Mouse (Mus musculus): Measurements from ENCODE around the gene Ripk1.

The Ripk1 gene

DNA sequence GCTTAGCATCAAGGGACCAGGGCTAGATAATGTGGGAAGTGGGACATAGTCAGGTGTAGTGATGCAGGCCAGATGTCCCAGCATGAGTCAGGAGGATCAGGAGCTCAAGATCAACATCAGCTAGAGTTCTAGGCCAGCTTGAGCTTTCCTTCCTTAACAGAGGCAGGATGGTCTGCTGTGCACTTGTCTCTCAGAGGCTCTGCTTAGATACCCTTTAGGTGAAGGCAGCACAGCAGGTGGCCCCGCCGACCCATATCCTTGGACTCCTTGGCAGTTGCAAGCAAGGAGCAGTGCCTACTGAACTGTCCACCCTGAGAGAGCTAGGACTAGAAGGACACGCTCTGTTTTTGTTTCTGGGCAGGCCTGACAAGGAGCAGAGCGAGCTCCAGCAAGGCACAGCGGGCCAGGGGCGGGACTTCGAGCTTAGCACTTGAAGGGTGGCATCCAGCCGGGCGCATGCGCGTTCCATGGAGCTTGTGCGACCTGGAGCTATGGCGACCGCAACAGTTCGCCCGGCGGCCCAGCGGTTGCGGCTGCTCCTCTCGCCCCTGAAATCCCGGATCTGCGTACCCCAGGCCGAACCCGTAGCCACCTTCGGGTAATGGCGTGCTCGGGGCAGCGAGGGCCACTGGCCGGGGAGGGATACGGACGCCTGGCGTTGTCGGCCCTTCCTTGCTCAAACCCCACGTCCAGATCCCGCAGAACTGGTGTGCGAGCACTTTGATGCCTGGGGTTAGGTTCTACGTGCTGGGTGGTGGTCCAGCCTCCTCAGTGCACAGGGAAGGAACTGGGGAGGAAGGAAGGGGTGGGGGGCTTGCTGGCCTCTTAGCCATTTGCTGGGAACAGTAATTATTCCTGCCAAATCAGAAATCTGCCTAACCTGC, 35.3 kb downstream of the Ripk1 start, which contains the start of gene Bphl:
Gene Bphl, plus strand, starts transcription at position 426 of the 884 bp plus-strand sequence.
- peak; percentile 95 for ATAC-seq (ENCODE audit: insufficient number of reproducible peaks, low FRiP score, low TSS enrichment)

- no peak for ATAC-seq (ENCODE audit: insufficient number of reproducible peaks, low FRiP score, low TSS enrichment)
Measured at GRCm38 (mm10) chr13:34038056-34038432, 35.9 kb downstream of the Ripk1 start.

DNA sequence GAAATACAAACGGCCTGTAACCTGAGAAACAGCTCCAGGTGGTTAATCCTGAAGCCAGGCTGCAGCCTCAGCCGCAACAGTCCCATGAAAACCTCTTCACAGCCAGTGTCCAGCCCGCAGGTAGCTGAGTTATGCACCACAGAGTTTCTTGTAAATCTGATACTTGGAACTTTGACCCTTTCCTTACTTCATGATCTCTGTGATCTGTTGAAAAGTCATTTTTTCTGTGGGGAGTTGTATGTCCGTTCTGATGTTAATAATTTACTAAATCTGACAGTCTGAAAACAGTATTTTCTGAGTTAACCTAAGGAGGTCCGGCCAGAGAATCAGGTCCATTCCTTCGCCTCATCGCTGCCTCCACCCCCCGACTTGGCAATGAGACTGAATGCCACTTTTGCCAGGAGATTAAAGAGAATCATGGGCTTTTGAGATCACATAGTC, 36.8 kb downstream of the Ripk1 start:
- ATAC-seq (ENCODE audit: insufficient number of reproducible peaks, low FRiP score, low TSS enrichment): no peak

GRCm38 (mm10) chr13:34040091-34040490, 37.9 kb downstream of the Ripk1 start:
- no peak for ATAC-seq (ENCODE audit: insufficient number of reproducible peaks, low FRiP score, low TSS enrichment)

DNA sequence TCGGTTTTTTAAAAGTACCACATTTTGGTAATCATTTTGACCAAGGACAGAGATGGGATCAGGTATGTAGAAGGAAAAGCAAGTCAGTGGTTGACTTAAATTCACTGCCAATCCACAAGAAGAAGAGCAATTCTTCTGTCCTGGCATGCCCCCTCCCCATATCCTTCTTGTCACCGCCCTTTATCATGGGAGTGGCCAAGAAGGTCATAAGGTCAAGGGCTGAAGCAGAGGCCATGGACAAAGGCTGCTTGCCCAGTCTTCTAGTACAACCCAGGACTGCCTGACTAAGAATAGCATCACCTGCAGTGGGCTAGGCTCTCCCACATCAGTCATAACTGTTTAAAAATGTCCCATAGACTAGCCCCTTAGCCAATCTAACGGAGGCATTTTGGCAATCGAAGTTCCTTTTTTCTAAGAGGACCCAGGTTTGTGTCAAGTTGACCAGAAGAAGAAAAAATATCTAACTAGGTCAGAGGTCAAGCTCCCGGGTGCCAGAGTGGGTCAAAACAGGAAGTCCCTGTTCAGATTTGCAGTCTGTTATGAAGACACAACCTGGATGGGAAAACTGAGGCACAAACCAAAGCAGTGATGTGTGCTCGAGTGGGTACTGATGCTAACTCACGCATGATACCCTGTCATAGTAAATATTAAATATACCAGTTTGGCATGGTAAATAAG, 41.7 kb downstream of the Ripk1 start:
- ATAC-seq (ENCODE audit: insufficient number of reproducible peaks, low FRiP score, low TSS enrichment): no peak

- no peak for ATAC-seq (ENCODE audit: insufficient number of reproducible peaks, low FRiP score, low TSS enrichment)
Measured at GRCm38 (mm10) chr13:34045511-34046249, 43.5 kb downstream of the Ripk1 start.

- peak; percentile 85 for ATAC-seq (ENCODE audit: insufficient number of reproducible peaks, low FRiP score, low TSS enrichment)
Measured at GRCm38 (mm10) chr13:34046421-34047012, 44.4 kb downstream of the Ripk1 start.

GRCm38 (mm10) chr13:34047526-34047925, 45.4 kb downstream of the Ripk1 start:
- ATAC-seq (ENCODE audit: insufficient number of reproducible peaks, low FRiP score, low TSS enrichment): no peak

- ATAC-seq (ENCODE audit: insufficient number of reproducible peaks, low FRiP score, low TSS enrichment): no peak
Measured at GRCm38 (mm10) chr13:34050479-34050878, 48.3 kb downstream of the Ripk1 start.

DNA sequence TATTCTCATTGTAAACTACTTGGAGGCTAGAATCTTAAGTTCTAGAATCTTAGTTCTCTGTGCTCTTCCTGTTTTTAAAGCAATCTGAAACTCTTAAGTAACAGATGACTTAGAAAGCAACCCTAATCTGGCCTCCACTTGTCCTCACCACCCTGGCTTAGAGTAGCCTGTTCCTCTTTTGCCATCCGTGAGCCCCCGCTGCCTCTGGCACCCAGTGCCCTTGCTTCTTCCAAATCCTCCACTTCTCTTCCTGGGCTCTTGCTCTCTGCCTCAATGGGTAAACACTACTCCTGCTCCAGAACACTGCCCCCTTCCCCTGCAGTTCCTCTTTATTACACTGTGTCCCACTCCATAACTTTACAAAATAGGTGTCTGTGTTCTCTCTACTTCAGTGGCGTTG, 49.5 kb downstream of the Ripk1 start:
- no peak for ATAC-seq (ENCODE audit: insufficient number of reproducible peaks, low FRiP score, low TSS enrichment)

- ATAC-seq (ENCODE audit: insufficient number of reproducible peaks, low FRiP score, low TSS enrichment): no peak
Measured at GRCm38 (mm10) chr13:34053673-34054282, 51.6 kb downstream of the Ripk1 start.

GRCm38 (mm10) chr13:34054391-34054790, 52.2 kb downstream of the Ripk1 start:
- ATAC-seq (ENCODE audit: insufficient number of reproducible peaks, low FRiP score, low TSS enrichment): peak; percentile 23; the same call in 1 of the 2 replicates

GRCm38 (mm10) chr13:34054983-34055382, 52.8 kb downstream of the Ripk1 start:
- no peak for ATAC-seq (ENCODE audit: insufficient number of reproducible peaks, low FRiP score, low TSS enrichment)

DNA sequence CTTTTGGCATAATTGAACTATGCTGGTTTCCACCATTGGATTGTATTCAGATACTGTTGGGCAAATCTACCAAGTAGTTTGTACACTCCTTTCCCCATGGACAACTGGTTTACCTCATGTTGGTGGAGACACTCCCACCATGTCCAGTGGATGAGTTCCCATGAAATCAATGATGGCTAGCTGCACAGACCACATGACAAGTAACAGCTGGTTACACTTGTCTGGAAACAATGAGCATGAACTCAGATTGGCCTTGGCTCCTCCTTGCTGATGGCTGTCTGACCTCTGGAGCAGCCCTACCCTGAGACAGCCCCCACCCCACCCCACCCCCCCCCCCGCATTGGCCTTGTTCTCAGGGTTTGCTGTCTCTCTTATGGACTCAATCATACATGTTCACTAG, 55.1 kb downstream of the Ripk1 start:
- no peak for ATAC-seq (ENCODE audit: insufficient number of reproducible peaks, low FRiP score, low TSS enrichment)

- ATAC-seq (ENCODE audit: insufficient number of reproducible peaks, low FRiP score, low TSS enrichment): peak; percentile 52; the same call in 1 of the 2 replicates
Measured at GRCm38 (mm10) chr13:34060061-34060460, 57.9 kb downstream of the Ripk1 start.

DNA sequence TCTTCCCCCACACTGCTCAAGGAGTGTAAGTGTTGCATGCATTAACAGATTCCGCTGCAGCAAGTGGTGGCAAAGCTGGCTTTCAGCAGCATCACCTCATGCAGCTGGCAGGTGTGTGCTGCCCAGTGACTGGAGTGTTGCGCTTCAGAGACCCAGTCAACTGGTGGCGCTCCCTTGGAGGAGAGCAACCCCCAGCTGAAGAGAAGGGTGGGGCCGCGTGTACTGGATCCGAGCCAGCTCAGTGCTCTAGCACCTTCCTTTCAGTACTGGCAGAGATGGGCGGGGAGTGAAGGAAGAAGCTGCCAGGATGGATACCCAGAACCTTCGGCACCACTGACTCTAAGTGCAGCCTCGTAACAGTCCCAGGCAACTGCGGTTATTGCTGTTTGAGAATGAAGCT, 60.3 kb downstream of the Ripk1 start:
- ATAC-seq (ENCODE audit: insufficient number of reproducible peaks, low FRiP score, low TSS enrichment): no peak

DNA sequence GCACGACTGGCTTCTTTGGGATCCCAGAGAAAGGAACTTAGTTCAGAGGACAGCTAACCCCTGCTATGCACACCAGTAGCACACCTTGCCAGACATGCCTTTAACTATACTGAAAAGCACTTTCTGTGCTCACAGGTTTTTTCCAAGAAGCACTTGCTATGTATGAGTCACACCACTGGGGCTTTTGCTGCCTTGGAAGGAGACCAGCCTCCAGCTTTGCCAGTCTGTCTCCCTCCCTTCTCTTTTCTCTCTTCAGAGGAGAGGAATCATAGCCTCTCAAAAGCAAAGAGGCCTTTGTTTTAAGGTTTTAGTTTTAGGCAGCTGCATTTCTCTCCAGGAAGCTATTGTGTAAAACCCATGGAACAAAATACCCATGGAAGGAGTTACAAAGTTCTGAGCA, 64.2 kb downstream of the Ripk1 start:
- ATAC-seq (ENCODE audit: insufficient number of reproducible peaks, low FRiP score, low TSS enrichment): no peak

- ATAC-seq (ENCODE audit: insufficient number of reproducible peaks, low FRiP score, low TSS enrichment): no peak
Measured at GRCm38 (mm10) chr13:34070296-34070695, 68.1 kb downstream of the Ripk1 start.

GRCm38 (mm10) chr13:34071836-34072235, 69.7 kb downstream of the Ripk1 start:
- no peak for ATAC-seq (ENCODE audit: insufficient number of reproducible peaks, low FRiP score, low TSS enrichment)

- no peak for ATAC-seq (ENCODE audit: insufficient number of reproducible peaks, low FRiP score, low TSS enrichment)
Measured at GRCm38 (mm10) chr13:34072847-34073246, 70.7 kb downstream of the Ripk1 start.
